Mouse (Mus musculus) lung, adult 2 months (tissue): ENCODE measurements around the gene Celf5.

Experiments
- CTCF ChIP-seq: fragments of 200-500 bp; IDR thresholded peaks from 2 replicates; pipeline ENCODE4 v1.5.1; 2011; ENCODE audit warnings: mild to moderate bottlenecking, low read length, control low read depth; ENCODE audit not compliant: insufficient read depth
- POLR2A ChIP-seq: fragments of 200-500 bp; IDR thresholded peaks from 2 replicates; pipeline ENCODE4 v1.6.1; 2011; ENCODE audit warnings: low read depth, mild to moderate bottlenecking, control low read depth, low read length, borderline replicate concordance; ENCODE audit errors: extremely low read depth

- no peak for TF ChIP-seq CTCF
- TF ChIP-seq POLR2A: no peak
Observed at GRCm38 (mm10) chr10:81496969-81497368, 14.5 kb upstream of the Celf5 start.
